In genomic region chr12:28910568-28910967, GRCm38 (mm10) we compare ENCODE assay signal across 19 mouse cellular contexts.
DNase-seq lines count a peak whose midpoint lies in the region; ATAC-seq and TF ChIP-seq lines count a peak whose summit lies in the region.
"Had no signal": no experiment of that assay in that cellular context is flagged by ENCODE, and none has a peak within 500 bp of the region (broad histone marks: within the 10 kb centered on the region; RNA-seq: fewer than 3 reads in every experiment).

No protein-coding gene starts in this region.

- H3K4me3 ChIP-seq in liver, adult 2 months (ENCODE audit: insufficient read depth, low read depth, low read length) = no peak overlapping the region
- H3K4me3 ChIP-seq in hindbrain, embryonic 13.5 days = no peak overlapping the region
- no peak overlapping the region for H3K4me3 ChIP-seq in midbrain, postnatal 0 days (ENCODE audit: low read depth, low read length)
- H3K4me3 ChIP-seq: embryonic facial prominence, embryonic 15.5 days; heart, embryonic 10.5 days; limb, embryonic 15.5 days had no signal

- ATAC-seq in hindbrain, embryonic 13.5 days (ENCODE audit: low FRiP score) = no peak
- no peak for ATAC-seq in midbrain, postnatal 0 days (ENCODE audit: low FRiP score)
- ATAC-seq: intestine, embryonic 16.5 days had no signal

- H3K27me3 ChIP-seq in liver, adult 2 months (ENCODE audit: control insufficient read depth, insufficient read depth, low read length) = no peaks in the 10 kb centered on the region
- no peaks in the 10 kb centered on the region for H3K27me3 ChIP-seq in hindbrain, embryonic 13.5 days
- H3K27me3 ChIP-seq in midbrain, postnatal 0 days (ENCODE audit: insufficient read depth, low read length) = no peaks in the 10 kb centered on the region
- H3K27me3 ChIP-seq: embryonic facial prominence, embryonic 15.5 days; limb, embryonic 15.5 days had no signal

- no peak overlapping the region for H3K9ac ChIP-seq in liver, adult 2 months (ENCODE audit: low read depth, low read length)
- no peak overlapping the region for H3K9ac ChIP-seq in hindbrain, embryonic 13.5 days
- no peak overlapping the region for H3K9ac ChIP-seq in midbrain, postnatal 0 days (replicated peaks; ENCODE audit: low read length, poor library complexity, severe bottlenecking)
- H3K9ac ChIP-seq: embryonic facial prominence, embryonic 15.5 days; limb, embryonic 15.5 days had no signal

- H3K9me3 ChIP-seq in hindbrain, embryonic 13.5 days = no peaks in the 10 kb centered on the region
- no peaks in the 10 kb centered on the region for H3K9me3 ChIP-seq in midbrain, postnatal 0 days (ENCODE audit: low read length)
- H3K9me3 ChIP-seq: embryonic facial prominence, embryonic 15.5 days; heart, embryonic 10.5 days; limb, embryonic 15.5 days had no signal

- no peak overlapping the region for H3K4me2 ChIP-seq in hindbrain, embryonic 13.5 days
- H3K4me2 ChIP-seq in midbrain, postnatal 0 days (ENCODE audit: low read depth, low read length, poor library complexity, severe bottlenecking) = no peak overlapping the region
- H3K4me2 ChIP-seq: embryonic facial prominence, embryonic 15.5 days; limb, embryonic 15.5 days had no signal

- peak; percentile 51 to 66 for DNase-seq in cerebellum, postnatal 14 days
- DNase-seq in cerebellum, adult 18-20 months = no peak
- peak; percentile 87 for DNase-seq in liver, adult 2 months (ENCODE audit: extremely low read depth, low read depth, low spot score)
- DNase-seq in liver = no peak
- DNase-seq in midbrain, postnatal 0 days (ENCODE audit: low spot score) = peak; percentile 72
- DNase-seq in gastrocnemius, postnatal 25 days = no peak
- DNase-seq: B cell, adult 2 months; cerebellum, postnatal 36 days; gastrocnemius, postnatal 14 days; lung, adult 2 months; lung, postnatal 4 days; thymus, postnatal 4 days had no signal

- TF ChIP-seq POLR2A in liver, adult 2 months (IDR thresholded peaks at IDR 0.05; ENCODE audit: extremely low read depth, insufficient read depth, low read length) = no peak

- WGBS in liver, adult 2 months = 25% methylated on average over 8 of the region's 8 CpGs
- 48% methylated on average over 8 of the region's 8 CpGs for WGBS in hindbrain, embryonic 13.5 days
- WGBS in midbrain, postnatal 0 days = 56% methylated on average over 8 of the region's 8 CpGs

- no peaks in the 10 kb centered on the region for H3K79me2 ChIP-seq in liver, adult 2 months (ENCODE audit: control insufficient read depth, insufficient read depth, low read length)

- TF ChIP-seq CTCF in liver, adult 2 months (IDR thresholded peaks at IDR 0.05; ENCODE audit: low read depth, low read length) = peak; percentile 55
- no peak for TF ChIP-seq CTCF in midbrain, postnatal 0 days (IDR thresholded peaks at IDR 0.05)

- peaks cover 3% of the 10 kb centered on the region for H3K4me1 ChIP-seq in liver, adult 2 months (ENCODE audit: control insufficient read depth, insufficient read depth, low read length)
- peaks cover 61% of the 10 kb centered on the region for H3K4me1 ChIP-seq in hindbrain, embryonic 13.5 days (replicated peaks)
- no peaks in the 10 kb centered on the region; the same call in 1 of the 2 replicates for H3K4me1 ChIP-seq in midbrain, postnatal 0 days (ENCODE audit: insufficient read depth, low read length)

- H3K36me3 ChIP-seq in liver, adult 2 months (ENCODE audit: control insufficient read depth, insufficient read depth, low read length) = no peaks in the 10 kb centered on the region
- no peaks in the 10 kb centered on the region for H3K36me3 ChIP-seq in hindbrain, embryonic 13.5 days
- H3K36me3 ChIP-seq in midbrain, postnatal 0 days (ENCODE audit: insufficient read depth, low read length) = no peaks in the 10 kb centered on the region
- H3K36me3 ChIP-seq: embryonic facial prominence, embryonic 15.5 days; heart, embryonic 10.5 days; limb, embryonic 15.5 days had no signal

- H3K27ac ChIP-seq in liver, adult 2 months (replicated peaks; ENCODE audit: insufficient read depth, low read depth, low read length) = no peak overlapping the region
- peak overlapping the region; percentile 73 for H3K27ac ChIP-seq in hindbrain, embryonic 13.5 days
- H3K27ac ChIP-seq in midbrain, postnatal 0 days (ENCODE audit: low read depth, low read length) = no peak overlapping the region
- H3K27ac ChIP-seq: embryonic facial prominence, embryonic 15.5 days; heart, embryonic 10.5 days; kidney, postnatal 0 days; limb, embryonic 15.5 days; stomach, postnatal 0 days had no signal

Comparison
In these comparisons a context has a peak if more than half of its experiments do, and no peak if none do; other contexts are left out.
1. DNase-seq: peak in cerebellum, postnatal 14 days (2 of 2), liver, adult 2 months (single experiment) and midbrain, postnatal 0 days (single experiment); none in cerebellum, adult 18-20 months (0 of 2), liver (single experiment) and gastrocnemius, postnatal 25 days (single experiment).